Mouse (Mus musculus) hindlimb bud, embryonic 11.5 days (tissue): Measurements from ENCODE around the gene Upp2.

ENCODE experiments used
- DNase-seq: peaks from one replicate; pipeline ENCODE4 v3.0.0-alpha.2; 2012; ENCODE audit warnings: low read depth, low spot score; ENCODE audit errors: extremely low spot score

The Upp2 gene

DNA sequence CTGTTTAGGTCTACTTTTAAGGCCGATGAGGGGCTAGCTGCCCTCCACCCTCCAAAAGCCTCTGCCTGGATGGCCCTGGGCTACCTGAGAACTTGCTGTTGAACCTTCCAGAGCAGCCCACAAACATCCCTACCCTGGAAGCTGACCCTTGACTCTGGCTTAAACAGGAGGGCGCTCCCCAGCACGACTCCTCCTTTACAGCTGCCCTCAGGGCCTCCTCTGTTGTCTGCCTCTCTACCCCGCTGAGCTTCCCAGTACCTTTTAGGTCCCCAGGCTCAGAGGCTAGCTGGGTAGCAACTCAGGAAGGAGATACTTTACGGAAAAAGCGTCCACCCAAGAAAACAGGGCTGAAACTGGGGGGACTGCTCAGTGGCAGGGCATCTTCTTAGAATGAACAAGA is 15.2 kb upstream of the Upp2 start:
- DNase-seq: no peak

DNA sequence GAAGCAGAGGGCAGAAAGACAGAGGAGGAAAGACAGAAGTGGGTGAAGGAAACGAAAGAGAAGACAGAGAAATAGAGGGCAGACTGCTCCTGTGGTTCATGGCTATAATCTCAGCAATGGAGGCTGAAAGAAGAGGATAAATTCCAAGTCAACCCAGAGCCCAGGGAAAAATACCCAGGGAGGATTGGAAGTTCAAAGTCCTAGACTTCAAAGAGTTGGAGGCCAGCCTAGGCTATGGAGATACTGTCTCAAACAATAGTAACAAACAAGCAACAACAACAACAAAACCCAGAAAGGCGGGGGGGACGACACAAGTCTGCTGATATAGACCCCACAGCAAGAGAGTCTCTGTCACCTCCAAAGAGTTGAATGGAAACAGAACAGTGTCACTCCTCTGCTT is 14.8 kb upstream of the Upp2 start:
- DNase-seq: no peak

DNA sequence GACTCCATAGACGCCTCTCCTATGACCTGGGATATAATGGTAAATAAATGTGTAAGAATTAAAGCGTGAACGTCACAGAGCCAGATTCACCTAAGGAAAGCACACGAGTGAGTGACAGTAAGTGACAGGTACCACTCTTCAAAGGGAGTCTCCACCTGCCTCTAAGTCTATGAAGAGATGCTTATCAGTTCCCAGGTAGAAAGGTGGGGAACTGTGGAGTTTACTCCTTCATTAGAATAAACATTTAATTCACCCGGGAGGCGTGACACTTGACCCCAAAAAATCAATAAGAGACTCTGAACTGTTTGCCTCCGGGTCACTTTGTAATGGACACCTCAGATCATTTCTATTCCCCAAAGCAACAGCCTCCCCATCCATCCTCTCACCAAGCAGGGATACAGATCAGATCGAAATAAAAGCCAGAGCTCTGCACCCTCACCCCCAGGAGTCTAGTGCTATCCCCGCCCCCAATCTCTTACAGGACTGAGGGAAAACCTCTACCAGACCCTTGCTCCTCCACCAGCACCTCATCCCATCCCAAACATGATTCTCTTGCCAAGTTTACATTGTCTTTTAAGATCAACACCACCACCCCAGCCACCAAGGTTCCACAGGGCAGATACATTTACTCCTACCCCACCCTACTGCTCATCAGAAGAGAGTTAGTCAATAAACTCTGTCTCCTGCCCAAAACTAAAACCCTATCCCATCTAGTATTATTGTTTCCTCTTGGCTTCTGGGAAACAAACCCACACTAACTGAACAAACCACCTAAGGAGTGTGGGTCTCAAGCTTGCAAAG is 9.9 kb upstream of the Upp2 start:
- DNase-seq: no peak

DNA sequence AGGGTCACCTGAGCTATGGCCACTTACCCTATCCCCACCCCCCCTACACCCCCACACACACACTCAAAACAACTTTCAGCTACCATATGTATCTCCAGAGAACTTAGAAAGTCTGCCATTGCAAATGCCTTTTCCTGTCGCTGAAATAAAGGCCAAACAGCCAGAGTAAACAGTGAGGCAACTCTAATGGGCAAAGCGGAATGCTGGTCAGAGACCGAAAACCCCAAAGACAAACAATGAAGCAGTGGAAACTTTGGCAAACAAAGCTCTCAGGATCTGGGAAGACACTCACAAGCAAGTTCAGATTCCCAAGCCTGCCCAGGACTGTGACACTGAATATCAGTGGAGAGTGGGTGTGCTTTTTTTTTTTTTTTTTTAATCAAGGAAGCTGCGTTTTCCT is 5.0 kb upstream of the Upp2 start:
- no peak for DNase-seq

DNA sequence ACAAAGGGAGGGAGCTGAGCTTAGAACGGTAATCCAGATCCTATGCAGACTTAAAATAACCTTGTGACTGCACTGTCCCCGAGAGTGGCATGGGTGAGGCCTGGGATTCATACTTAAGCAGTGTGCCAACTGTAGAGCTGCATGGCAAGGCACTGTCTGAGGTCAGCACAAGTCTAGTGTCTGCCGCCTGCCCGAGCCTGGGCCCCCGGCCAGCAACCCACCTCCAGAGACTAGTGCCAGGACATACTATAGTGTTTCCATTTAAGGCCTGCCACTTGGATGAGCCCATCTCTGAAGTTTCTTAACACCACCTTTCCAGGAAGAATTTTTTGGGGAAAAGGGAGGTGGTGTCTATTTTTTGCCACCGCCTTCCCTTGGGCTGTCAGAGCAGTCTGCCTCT is 1.8 kb upstream of the Upp2 start:
- no peak for DNase-seq

DNA sequence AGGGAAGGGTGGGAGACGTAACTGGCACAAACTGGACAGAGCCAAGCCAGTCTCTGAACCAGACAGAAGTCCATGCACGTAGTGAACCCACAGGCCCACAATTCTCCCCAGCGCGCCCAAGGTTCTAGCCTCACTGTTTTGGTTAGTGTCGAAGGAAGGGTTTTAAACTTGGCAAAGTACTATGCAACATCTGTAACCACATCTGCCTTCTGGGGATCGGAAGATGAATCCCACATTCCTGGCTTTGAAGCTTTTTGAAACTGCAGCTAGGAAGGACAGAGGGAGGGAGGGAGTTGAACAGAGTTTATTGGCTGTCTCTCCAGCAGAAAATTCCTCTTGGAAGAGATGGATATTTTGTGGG is 1.1 kb upstream of the Upp2 start:
- DNase-seq: no peak

DNA sequence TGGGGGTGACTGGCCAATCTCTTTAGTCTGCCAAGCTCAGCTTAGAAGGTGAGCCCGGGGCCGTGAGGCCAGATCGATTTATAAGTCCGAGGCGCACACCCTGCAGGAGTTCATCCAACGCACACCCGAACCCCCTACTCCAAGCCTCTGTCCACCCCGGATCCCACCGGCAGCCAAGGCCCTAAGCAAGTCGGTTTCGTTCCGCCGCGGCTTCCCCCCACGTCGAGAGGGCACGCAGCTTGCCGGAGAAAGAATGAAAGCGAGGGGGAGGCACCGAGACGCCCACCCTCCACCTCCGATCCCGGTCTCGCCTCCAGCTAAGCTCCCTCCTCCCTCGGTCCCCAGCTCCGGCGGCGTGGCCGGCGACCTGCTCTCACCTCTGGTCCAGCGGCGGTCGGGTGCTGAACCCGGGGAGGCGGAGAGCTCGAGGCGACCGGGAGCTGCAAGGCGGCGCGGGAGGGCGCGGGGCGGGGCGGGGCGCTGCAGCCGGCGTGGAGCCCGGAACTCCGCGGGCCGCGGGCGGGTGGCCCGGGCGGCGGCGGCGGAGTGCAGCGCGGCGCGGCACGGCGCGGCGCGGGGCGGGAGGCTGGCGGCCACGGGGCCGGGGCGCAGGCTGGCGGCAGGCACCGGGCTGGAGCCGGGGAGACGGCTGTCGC is 560 bp upstream of the Upp2 start:
- DNase-seq: no peak

DNA sequence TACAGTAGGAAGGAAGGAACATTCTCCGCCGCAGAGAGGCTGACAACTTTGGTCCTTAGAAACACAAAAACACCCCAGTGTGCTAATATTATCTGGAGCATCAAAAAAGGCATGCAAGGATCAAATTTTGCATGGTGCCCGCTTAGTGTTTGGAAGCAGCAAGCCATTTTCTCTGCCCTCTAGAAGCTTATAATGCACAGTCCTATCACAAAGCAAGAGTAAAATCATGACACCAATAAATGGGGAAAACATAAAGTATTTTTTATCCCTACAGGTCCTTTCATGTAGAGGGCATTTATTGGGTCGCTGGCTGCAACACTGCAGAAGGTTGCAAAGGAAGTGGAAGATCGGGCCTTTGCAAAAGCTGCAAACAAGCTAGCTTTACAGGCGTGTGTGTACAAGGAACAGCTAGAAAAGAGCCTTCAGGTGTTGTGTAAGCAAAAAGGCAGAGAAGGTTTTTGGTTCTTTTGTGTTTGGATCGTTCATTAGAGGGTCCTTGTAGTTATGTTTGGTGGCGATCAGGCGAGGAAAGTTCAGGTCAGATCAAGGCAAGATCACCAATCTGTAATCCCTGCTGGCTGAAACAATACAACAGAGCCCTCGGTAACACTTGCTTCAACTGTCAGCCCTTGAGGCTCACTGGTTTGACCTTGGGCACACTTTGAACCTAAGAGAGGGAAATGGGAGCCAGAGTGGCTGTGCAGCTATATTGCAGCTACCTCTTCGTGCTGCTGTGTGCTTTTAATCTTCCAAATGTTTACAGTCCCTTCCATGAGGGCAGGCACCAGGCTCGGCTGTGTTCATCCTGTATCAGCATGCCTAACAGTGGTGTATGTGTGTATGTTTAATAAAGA is 995 bp downstream of the Upp2 start:
- no peak for DNase-seq

DNA sequence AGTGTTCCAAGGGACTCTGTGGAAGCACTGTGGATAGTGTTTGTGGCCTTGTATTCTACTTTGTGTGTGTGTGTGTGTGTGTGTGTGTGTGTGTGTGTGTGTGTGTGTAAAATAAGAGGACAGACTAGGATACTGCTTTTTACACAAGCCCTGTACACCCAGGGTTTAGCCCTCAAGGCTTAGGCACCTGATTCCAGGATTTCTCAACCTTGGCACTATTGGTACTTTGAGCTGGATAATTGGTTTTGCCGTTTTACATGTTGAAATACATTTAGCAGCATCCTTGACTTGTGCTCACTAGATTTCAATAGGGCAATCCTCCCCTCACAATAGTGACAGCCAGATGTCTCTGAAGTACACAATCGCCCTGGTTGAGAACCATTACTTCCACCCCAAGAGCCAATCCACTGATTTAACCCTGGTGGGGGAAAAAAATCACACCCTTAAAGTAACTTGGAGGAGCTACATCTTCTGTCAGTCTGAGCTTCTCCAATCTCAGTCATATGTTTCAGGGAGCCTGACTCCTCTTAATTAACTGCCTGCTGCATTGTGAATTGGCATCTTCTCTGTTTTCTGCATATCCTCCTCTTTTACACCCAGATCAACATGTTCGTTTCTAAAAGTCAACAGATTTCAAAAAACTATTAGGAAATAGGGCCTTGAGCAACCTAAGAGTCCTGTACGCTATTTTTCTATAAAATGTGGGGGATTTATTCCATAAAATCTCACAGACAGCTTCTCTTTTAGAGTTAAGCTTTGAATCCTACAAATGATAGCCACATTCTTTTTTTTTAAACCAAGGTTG is 1.9 kb downstream of the Upp2 start:
- no peak for DNase-seq

DNA sequence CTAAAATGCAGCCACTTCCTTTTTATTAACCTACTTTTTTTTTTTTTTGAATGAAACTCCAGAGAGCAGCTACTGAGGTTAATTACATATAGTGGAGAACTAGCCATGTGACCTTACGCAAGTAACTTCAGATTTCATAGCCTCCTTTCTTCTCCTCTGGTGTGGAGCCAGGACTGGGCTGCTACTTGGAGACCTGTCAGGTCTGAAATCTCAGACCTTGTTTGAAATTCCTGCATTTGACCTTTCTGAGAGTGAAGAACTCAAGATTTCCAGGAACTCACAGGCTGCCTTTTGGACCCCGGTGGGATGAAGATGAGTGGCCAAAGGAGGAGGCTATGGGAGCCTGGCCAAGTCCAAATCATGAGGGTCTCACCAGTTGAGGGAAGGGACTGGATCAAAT is 7.1 kb downstream of the Upp2 start:
- DNase-seq: no peak

DNA sequence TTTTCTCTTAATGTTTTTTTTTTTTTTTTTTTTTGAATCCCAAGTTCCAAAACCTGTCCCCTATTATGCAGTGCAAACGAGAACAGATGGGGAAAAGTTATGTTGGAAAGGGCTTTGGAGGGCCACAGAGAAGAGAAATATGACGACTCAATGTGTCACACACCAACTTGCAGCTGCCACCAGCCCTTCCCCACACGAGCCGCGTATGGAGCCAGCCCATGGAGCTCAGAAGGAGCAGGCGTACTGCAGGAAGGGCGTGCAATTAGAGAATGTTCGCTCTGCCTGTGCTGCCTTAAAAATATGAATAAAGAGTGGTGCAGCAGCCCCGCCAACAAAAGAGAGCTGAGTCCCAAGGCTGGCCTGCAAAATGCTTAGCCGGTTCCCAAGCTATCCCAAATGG is 19.2 kb downstream of the Upp2 start:
- DNase-seq: no peak

DNA sequence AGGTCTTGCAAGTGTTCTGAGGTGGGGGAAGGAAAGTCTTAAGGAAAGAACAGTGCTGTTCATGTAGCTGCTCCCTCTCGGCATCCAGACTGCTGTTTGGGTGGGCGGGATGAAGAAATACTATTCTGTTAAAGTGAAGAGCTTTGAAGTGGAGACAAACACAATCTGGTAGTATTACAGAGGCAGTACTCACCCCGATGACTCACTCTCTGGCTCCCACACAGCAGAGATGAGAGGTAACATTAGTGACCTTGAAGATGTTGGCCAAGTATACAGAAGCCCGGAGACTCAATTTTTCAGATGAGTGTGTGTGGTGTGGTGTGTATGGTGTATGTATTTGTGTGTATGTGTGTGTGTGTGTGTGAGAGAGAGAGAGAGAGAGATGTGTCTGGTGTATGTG is 22.5 kb downstream of the Upp2 start:
- no peak for DNase-seq

DNA sequence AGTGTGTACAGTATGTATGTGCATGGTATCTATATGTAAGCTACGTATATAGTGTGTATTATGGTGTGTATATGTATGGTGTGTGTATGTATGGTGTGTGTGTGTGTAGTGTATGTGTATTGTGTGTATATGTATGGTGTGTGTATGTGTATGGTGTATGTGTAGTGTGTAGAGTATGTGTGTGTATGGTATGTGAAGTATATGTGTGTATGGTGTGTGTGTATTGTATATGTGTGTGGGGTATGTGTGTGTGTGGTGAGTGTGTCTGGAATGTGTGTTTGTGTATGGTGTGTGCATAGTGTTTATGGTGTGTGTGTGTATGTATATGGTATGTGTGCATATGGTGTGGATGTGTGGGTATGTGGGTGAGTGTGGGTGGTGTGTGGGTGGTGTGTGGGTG is 23.0 kb downstream of the Upp2 start:
- no peak for DNase-seq

DNA sequence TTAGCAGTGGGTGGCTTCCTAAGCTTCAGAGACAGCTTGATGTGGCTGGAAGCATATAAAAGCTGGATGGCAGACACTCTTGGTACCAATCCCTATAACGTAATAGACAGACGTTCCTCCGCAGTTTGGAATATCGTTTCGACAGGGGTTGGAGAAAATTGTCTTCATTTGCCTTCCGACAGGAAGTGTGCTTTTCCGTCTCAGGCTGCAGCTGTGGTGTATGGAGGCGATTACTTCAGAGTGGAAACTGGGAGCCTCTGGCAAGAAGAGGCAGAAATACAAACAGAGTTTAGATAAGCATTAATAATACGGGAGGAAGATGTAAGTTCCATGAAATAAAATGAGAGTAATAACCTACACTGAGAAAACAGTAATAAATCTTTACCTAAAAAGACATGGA is 28.3 kb downstream of the Upp2 start:
- DNase-seq: no peak

DNA sequence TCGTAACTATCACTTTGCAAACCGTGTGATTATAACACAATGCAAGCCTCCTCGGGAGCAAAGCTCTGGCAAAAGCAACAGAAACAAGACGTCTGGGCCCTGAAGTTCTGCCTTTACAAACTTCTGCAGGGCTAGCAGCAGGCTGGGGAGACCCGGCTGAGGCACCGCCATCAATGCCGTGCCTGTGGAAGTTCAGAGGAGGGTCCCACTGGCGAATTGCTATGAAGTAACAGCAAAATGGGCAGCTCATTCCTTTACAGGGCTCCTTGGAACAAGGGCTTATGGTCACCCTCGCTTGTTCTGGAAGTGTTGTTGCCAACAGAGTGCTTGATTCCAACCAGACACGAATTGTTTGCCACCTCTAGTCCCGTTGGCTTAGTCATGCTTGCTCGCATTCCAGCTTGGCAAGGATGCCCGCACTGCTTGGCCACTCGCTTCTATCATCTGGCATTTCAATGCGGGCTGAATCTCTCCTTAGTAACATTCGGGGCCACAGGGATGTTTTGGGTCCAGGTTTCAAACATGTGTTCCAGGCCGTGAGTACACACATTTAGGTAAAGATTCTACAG is 29.8 kb downstream of the Upp2 start:
- no peak for DNase-seq

DNA sequence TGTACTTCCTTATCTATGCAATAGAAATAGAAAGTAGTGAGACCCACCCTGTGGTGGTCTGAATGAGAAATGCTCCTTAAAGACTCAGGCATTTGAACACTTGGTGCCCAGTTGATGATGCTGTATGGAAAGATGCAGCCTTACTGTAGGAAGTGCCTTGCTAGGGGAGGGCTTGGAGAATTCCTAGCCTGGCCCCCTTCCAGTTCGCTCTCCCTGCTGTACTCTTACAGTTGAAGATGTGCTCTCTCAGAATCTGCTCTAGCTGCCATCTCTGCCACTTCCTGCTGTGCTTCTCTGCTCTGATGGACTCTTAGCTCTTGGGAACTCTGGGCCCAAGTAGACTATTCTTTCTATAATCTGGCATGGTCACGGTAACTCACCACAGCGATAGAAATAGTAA is 30.5 kb downstream of the Upp2 start:
- DNase-seq: no peak

DNA sequence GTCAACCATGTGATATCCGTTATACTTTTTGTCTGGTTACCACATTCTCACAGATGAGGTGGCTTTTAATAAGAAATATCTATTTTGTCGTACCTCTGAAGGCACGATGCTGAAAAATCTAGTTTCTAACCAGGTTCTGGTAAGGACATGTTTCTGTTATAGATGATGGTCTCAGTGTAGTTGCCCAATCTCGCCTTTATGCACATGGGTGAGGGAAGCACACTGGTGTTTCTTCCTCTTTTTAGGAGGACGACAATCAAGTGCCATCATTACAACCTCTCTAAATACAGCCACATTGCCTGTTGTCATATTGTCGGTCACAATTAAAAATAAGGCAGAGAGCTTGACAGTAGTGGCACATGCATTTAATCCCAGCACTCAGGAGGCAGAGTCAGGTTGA is 32.5 kb downstream of the Upp2 start:
- DNase-seq: no peak

DNA sequence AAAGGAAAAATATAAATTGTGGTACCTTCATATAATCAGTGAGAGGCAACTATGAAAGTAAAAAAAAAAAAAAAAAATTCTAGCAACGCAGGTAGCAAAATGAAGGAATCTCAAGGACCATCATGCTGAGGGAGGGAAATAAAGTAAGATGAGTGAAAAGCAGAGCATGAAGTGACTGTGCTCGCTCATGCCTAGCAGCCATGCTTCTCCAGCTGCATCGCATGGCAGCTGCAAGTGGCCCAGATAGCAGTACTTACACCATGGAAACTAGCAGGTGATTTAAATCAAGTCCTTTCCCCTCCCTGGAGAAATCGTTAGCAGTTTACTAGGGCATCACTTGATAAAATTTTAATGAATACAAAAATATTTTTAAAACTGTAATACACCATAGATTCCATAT is 34.3 kb downstream of the Upp2 start:
- DNase-seq: no peak

DNA sequence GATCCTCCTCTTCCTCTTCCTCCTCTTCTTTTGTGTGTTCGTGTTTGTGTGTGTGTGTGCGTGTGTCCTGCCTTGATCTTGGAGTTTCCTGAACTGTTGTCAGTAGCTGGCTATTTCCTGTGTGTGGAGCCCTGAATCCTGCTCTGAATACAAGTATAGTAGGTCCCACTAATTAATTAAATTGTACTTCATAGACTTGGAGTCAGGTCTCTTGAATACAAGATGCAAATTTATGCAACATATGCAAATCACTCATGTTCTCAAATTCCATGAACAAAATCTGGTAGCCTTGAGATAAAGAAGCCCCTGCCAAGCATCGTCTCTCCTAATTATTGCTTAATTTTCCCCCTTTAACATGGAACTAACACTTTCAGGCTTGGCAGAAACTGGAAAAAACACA is 36.3 kb downstream of the Upp2 start:
- no peak for DNase-seq

DNA sequence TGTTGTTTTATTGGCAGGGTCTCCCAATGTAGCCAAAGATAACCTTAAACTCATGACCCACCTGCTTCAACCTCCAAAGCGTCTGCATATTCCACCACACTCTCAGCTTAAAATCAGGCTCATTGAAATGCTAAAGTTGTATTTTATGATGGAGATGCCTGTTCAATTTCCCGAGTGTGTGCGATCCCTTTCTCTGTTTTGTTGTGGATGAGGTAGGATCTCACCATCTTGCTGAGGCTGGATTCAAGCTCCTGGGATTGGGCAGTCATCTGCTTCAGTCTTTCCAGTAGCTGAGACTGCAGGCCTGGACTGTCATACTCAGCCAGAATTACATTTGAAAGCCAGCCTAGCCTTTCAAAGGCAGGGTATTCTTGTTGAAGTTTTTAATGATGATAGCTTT is 37.7 kb downstream of the Upp2 start:
- no peak for DNase-seq

DNA sequence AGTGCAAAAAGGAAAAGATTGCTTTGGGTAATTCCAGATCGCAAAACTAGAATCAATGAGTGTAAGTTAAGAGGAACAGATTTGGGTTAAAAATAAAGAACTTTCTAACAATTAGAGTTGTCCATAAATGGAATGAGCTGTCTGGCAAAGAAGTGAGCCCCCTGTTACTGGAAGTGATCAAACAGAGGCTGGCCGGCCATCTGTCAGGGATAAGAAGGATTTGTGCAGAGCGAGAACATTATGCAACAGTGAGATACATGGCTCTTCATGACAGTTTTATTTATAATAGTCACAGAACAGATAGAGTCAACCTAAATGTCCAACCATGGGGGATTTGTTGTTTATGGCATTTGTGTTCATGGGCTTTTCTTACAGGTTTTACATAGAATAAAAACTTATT is 46.6 kb downstream of the Upp2 start:
- DNase-seq: no peak
